Mouse (Mus musculus): ENCODE data around the gene Ptms.

DNA sequence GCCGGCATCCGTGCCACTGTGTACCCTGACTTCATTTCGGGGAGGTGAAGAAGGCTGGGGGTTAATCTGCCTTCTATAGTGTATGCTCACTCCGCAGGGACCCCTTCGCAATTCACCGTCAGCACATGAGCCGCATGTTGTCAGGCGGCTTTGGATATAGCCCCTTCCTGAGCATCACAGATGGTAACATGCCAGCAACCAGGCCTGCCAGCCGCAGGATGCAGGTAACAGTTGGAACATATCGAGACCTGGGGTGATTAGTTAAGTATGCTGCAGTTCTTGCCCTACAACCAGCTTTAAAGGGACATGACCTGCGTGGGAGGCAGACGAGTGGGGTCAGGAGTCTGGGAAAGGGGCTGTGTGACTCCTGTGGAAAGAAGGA is 12.4 kb upstream of the Ptms start:
- TF ChIP-seq CTCF (IDR thresholded peaks at IDR 0.05; ENCODE audit: low read depth) (no peak), EP300 (optimal IDR thresholded peaks at IDR 0.05) (no peak)
